Mouse (Mus musculus): Measurements from ENCODE around the gene Apbb2. TPM values are rescaled to one million over a fixed set of nuclear protein-coding genes. Genes with fewer than 3 reads are reported as not detected.

Gene Apbb2
- total RNA-seq, 2 experiments from 2014 or later = 60.1 to 70.5 TPM

- no peak for TF ChIP-seq CTCF (IDR thresholded peaks at IDR 0.05)
- intact Hi-C loops (cut with DNase I) = no loop called here
- no peak for DNase-seq (ENCODE audit: extremely low spot score in 1 of 2, low spot score in 2 of 2)
- H3K4me3 ChIP-seq = no peak overlapping the region
- H3K27ac ChIP-seq = no peak overlapping the region
Measured at GRCm38 (mm10) chr5:66512519-66512918, 106.1 kb downstream of the Apbb2 start.

- intact Hi-C loops (cut with DNase I) = no loop called here
- DNase-seq (ENCODE audit: extremely low spot score in 1 of 2, low spot score in 2 of 2) = no peak
- H3K27ac ChIP-seq = no peak overlapping the region
- no peak for TF ChIP-seq CTCF (IDR thresholded peaks at IDR 0.05)
- H3K4me3 ChIP-seq = no peak overlapping the region
Measured at GRCm38 (mm10) chr5:66510716-66511115, 107.9 kb downstream of the Apbb2 start.

- H3K27ac ChIP-seq = no peak overlapping the region
- intact Hi-C loops (cut with DNase I) = no loop called here
- DNase-seq (ENCODE audit: extremely low spot score in 1 of 2, low spot score in 2 of 2) = no peak
- H3K4me3 ChIP-seq = no peak overlapping the region
- TF ChIP-seq CTCF (IDR thresholded peaks at IDR 0.05) = no peak
Measured at GRCm38 (mm10) chr5:66509151-66509550, 109.4 kb downstream of the Apbb2 start.

GRCm38 (mm10) chr5:66505578-66505977 is 113.0 kb downstream of the Apbb2 start:
- Histone ChIP-seq H3K27ac (no peak overlapping the region), H3K4me3 (no peak overlapping the region)
- TF ChIP-seq CTCF (IDR thresholded peaks at IDR 0.05) = no peak
- DNase-seq (ENCODE audit: extremely low spot score in 1 of 2, low spot score in 2 of 2) = no peak
- intact Hi-C loops (cut with DNase I) = no loop called here

GRCm38 (mm10) chr5:66505071-66505470 is 113.5 kb downstream of the Apbb2 start:
- DNase-seq (ENCODE audit: extremely low spot score in 1 of 2, low spot score in 2 of 2) = no peak
- intact Hi-C loops (cut with DNase I) = no loop called here

GRCm38 (mm10) chr5:66504434-66504747 is 114.2 kb downstream of the Apbb2 start:
- intact Hi-C loops (cut with DNase I) = no loop called here
- Histone ChIP-seq H3K4me3 (no peak overlapping the region), H3K27ac (no peak overlapping the region)
- DNase-seq (ENCODE audit: extremely low spot score in 1 of 2, low spot score in 2 of 2) = no peak
- TF ChIP-seq CTCF (IDR thresholded peaks at IDR 0.05) = no peak

More at GRCm38 (mm10) chr5:66505071-66505470, 113.5 kb downstream of the Apbb2 start:
- Histone ChIP-seq H3K4me3 (no peak overlapping the region), H3K27ac (no peak overlapping the region)
- no peak for TF ChIP-seq CTCF (IDR thresholded peaks at IDR 0.05)

- Histone ChIP-seq H3K4me3 (no peak overlapping the region), H3K27ac (no peak overlapping the region)
- TF ChIP-seq CTCF (IDR thresholded peaks at IDR 0.05) = no peak
- intact Hi-C loops (cut with DNase I) = no loop called here
- no peak for DNase-seq (ENCODE audit: extremely low spot score in 1 of 2, low spot score in 2 of 2)
Measured at GRCm38 (mm10) chr5:66503557-66504433, 114.8 kb downstream of the Apbb2 start.

- intact Hi-C loops (cut with DNase I) = no loop called here
- DNase-seq (ENCODE audit: extremely low spot score in 1 of 2, low spot score in 2 of 2) = no peak
- TF ChIP-seq CTCF (IDR thresholded peaks at IDR 0.05) = no peak
- no peak overlapping the region for H3K27ac ChIP-seq
- H3K4me3 ChIP-seq = no peak overlapping the region
Measured at GRCm38 (mm10) chr5:66503033-66503432, 115.6 kb downstream of the Apbb2 start.

GRCm38 (mm10) chr5:66499621-66500020 is 119.0 kb downstream of the Apbb2 start:
- no peak for DNase-seq (ENCODE audit: extremely low spot score in 1 of 2, low spot score in 2 of 2)
- no peak overlapping the region for H3K27ac ChIP-seq
- intact Hi-C loops (cut with DNase I) = no loop called here
- no peak overlapping the region for H3K4me3 ChIP-seq
- no peak for TF ChIP-seq CTCF (IDR thresholded peaks at IDR 0.05)

GRCm38 (mm10) chr5:66498140-66498539 is 120.4 kb downstream of the Apbb2 start:
- intact Hi-C loops (cut with DNase I) = no loop called here
- Histone ChIP-seq H3K4me3 (no peak overlapping the region), H3K27ac (no peak overlapping the region)
- DNase-seq (ENCODE audit: extremely low spot score in 1 of 2, low spot score in 2 of 2) = no peak
- no peak for TF ChIP-seq CTCF (IDR thresholded peaks at IDR 0.05)

GRCm38 (mm10) chr5:66497479-66498087 is 121.0 kb downstream of the Apbb2 start:
- DNase-seq (ENCODE audit: extremely low spot score in 1 of 2, low spot score in 2 of 2) = no peak
- Histone ChIP-seq H3K27ac (no peak overlapping the region), H3K4me3 (no peak overlapping the region)
- no peak for TF ChIP-seq CTCF (IDR thresholded peaks at IDR 0.05)
- intact Hi-C loops (cut with DNase I) = no loop called here

- Histone ChIP-seq H3K27ac (no peak overlapping the region), H3K4me3 (no peak overlapping the region)
- intact Hi-C loops (cut with DNase I) = no loop called here
- TF ChIP-seq CTCF (IDR thresholded peaks at IDR 0.05) = no peak
- no peak for DNase-seq (ENCODE audit: extremely low spot score in 1 of 2, low spot score in 2 of 2)
Measured at GRCm38 (mm10) chr5:66496881-66497360, 121.7 kb downstream of the Apbb2 start.
